Mouse (Mus musculus): ENCODE data around the gene Gdf15. TPM values are rescaled to one million over a fixed set of nuclear protein-coding genes. Genes with fewer than 3 reads are reported as not detected.
A peak's percentile ranks its signal among the peaks of the same experiment; 100 is the strongest.

Gdf15 gene
- total and polyA plus RNA-seq, 3 experiments = 0.15 to 0.63 TPM; not detected in 1

DNA sequence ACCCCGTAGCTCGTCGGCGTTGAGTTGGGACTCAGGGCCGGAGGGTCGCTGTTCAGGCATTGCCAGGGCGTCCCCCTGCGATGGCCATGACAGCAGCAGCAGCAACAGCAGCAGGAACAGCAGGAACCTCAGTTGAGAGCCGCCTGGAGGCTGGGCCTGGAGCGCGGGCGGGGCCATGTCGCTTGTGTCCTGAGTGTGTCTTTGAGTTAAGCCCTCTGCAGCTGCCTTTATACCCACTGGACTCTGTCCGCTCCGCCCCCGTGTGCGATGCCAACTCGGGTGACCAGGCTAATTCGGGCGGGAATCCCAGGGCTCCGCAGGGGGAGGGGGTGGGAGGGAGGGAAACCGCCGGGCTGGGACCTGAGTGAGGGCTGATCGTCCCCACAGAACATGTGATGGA lies 820 bp downstream of the Gdf15 start:
- H3K79me2 ChIP-seq (ENCODE audit: control insufficient read depth, insufficient read depth, low read length, poor library complexity) = no peaks in the 10 kb centered on the region; the same call in 1 of the 2 replicates
- TF ChIP-seq NRF1 (IDR thresholded peaks at IDR 0.05; ENCODE audit: insufficient read depth, low read depth, low read length, poor library complexity, severe bottlenecking) (no peak), USF1 (IDR thresholded peaks at IDR 0.05; ENCODE audit: low read depth, low read length) (no peak), GATA1 (IDR thresholded peaks at IDR 0.05; ENCODE audit: low read depth, low read length) (no peak), MEF2A (IDR thresholded peaks at IDR 0.05; ENCODE audit: extremely low read depth, insufficient replicate concordance, low read depth, low read length, poor library complexity, severe bottlenecking) (no peak), TBP (IDR thresholded peaks at IDR 0.05; ENCODE audit: low read depth, low read length) (no peak), POLR2AphosphoS2 (IDR thresholded peaks at IDR 0.05; ENCODE audit: low read length) (no peak), ZMIZ1 (IDR thresholded peaks at IDR 0.05; ENCODE audit: low read depth, low read length) (no peak), RAD21 (IDR thresholded peaks at IDR 0.05; ENCODE audit: low read depth, low read length) (no peak), MYC (IDR thresholded peaks at IDR 0.05; ENCODE audit: low read depth, low read length) (no peak), UBTF (IDR thresholded peaks at IDR 0.05; ENCODE audit: borderline replicate concordance, insufficient read depth, low read depth, low read length) (no peak), E2F4 (IDR thresholded peaks at IDR 0.05; ENCODE audit: borderline replicate concordance, low read depth, low read length) (no peak), USF2 (IDR thresholded peaks at IDR 0.05; ENCODE audit: borderline replicate concordance in 1 of 2, insufficient read depth in 1 of 2, low read depth in 1 of 2, low read length in 2 of 2) (no peak), MYB (IDR thresholded peaks at IDR 0.05; ENCODE audit: low read depth, low read length) (no peak), TAL1 (IDR thresholded peaks at IDR 0.05; ENCODE audit: low read length) (no peak), MAX (IDR thresholded peaks at IDR 0.05; ENCODE audit: low read length) (no peak), SIN3A (IDR thresholded peaks at IDR 0.05; ENCODE audit: low read length) (no peak; the same call in 1 of the 2 replicates), RCOR1 (IDR thresholded peaks at IDR 0.05; ENCODE audit: low read depth, low read length) (no peak), ZKSCAN1 (IDR thresholded peaks at IDR 0.05; ENCODE audit: low read depth, low read length) (0 out of 2 replicates have a peak, but pooled peaks have one; percentile 43), ETS1 (IDR thresholded peaks at IDR 0.05; ENCODE audit: low read depth, low read length) (no peak), MXI1 (IDR thresholded peaks at IDR 0.05; ENCODE audit: low read depth, low read length) (peak; percentile 28; the same call in 1 of the 2 replicates), BHLHE40 (IDR thresholded peaks at IDR 0.05; ENCODE audit: borderline replicate concordance, low read depth, low read length) (no peak), TCF12 (IDR thresholded peaks at IDR 0.05; ENCODE audit: low read depth, low read length) (0 out of 2 replicates have a peak, but pooled peaks have one; percentile 6), NELFE (IDR thresholded peaks at IDR 0.05; ENCODE audit: low read depth, low read length) (no peak), CHD2 (IDR thresholded peaks at IDR 0.05; ENCODE audit: low read length) (no peak), ELF1 (IDR thresholded peaks at IDR 0.05; ENCODE audit: low read depth, low read length) (no peak), ZNF384 (IDR thresholded peaks at IDR 0.05; ENCODE audit: low read depth, low read length) (no peak), ZC3H11A (IDR thresholded peaks at IDR 0.05; ENCODE audit: low read depth, low read length) (no peak), POLR2A (IDR thresholded peaks at IDR 0.05; ENCODE audit: control insufficient read depth in 1 of 2, insufficient read depth in 1 of 2, low read depth in 1 of 2, low read length in 2 of 2, poor library complexity in 1 of 2) (0 out of 4 replicates have a peak, but pooled peaks of 1 of the 2 experiments have one; percentile 20), MAZ (IDR thresholded peaks at IDR 0.05; ENCODE audit: low read depth, low read length) (0 out of 2 replicates have a peak, but pooled peaks have one; percentile 63), CHD1 (IDR thresholded peaks at IDR 0.05; ENCODE audit: low read depth, low read length) (no peak), SMC3 (IDR thresholded peaks at IDR 0.05; ENCODE audit: low read depth, low read length) (no peak), POLR2AphosphoS5 (IDR thresholded peaks at IDR 0.05; ENCODE audit: borderline replicate concordance, low read depth, low read length) (no peak), HCFC1 (IDR thresholded peaks at IDR 0.05; ENCODE audit: low read depth, low read length) (no peak), JUND (IDR thresholded peaks at IDR 0.05; ENCODE audit: low read depth, low read length) (no peak)
- H3K27ac ChIP-seq (ENCODE audit: control insufficient read depth, low read depth, low read length) = peak overlapping the region; percentile 83
- H3K4me1 ChIP-seq (ENCODE audit: control insufficient read depth in 1 of 2, insufficient read depth in 2 of 2, low read length in 2 of 2) = peaks cover 6 to 21% of the 10 kb centered on the region in 2 experiments
- H3K4me3 ChIP-seq (ENCODE audit: control insufficient read depth in 1 of 2, insufficient read depth in 1 of 2, low read depth in 2 of 2, low read length in 2 of 2) = peak overlapping the region; percentile 53 to 63
- H3K27me3 ChIP-seq (ENCODE audit: control insufficient read depth in 1 of 2, insufficient read depth in 2 of 2, low read length in 2 of 2) = no peaks in the 10 kb centered on the region
- H3K9ac ChIP-seq (ENCODE audit: control insufficient read depth, low read depth, low read length, poor library complexity, severe bottlenecking) = peak overlapping the region; percentile 80
- peak; percentile 58 for DNase-seq (ENCODE audit: low read depth, low spot score)
- 0 out of 4 replicates have a peak, but pooled peaks cover 0 to 6% of the 10 kb centered on the region in 2 experiments for H3K36me3 ChIP-seq (ENCODE audit: control insufficient read depth in 1 of 2, insufficient read depth in 2 of 2, low read length in 2 of 2)
- no peaks in the 10 kb centered on the region for H3K9me3 ChIP-seq (replicated peaks; ENCODE audit: insufficient read depth, low read length)

Measured in MEL (cell line).